Mouse (Mus musculus) megakaryocyte, embryonic 14.5 days (primary cell): ENCODE data around the gene Bcl2. TPM values are rescaled to one million over a fixed set of nuclear protein-coding genes. Genes with fewer than 3 reads are reported as not detected.

ENCODE experiments used
- H3K27me3 ChIP-seq: replicated peaks from 2 replicates; pipeline ENCODE3; 2012; ENCODE audit warnings: inconsistent platforms
- H3K36me3 ChIP-seq: replicated peaks from 2 replicates; pipeline ENCODE3; 2012; ENCODE audit warnings: low read length, inconsistent platforms, mixed read lengths
- H3K4me1 ChIP-seq: 2 replicates; pipeline ENCODE4 v1.6.1; 2012; ENCODE audit warnings: inconsistent platforms
- H3K4me3 ChIP-seq: replicated peaks from 2 replicates; pipeline ENCODE3; 2012; ENCODE audit warnings: moderate library complexity, mild to moderate bottlenecking, inconsistent platforms
- H3K9me3 ChIP-seq: 2 replicates; pipeline ENCODE4 v1.6.1; 2012; ENCODE audit warnings: inconsistent platforms
- FLI1 ChIP-seq: IDR thresholded peaks from 2 replicates; pipeline ENCODE4 v1.6.1; 2012; ENCODE audit warnings: low read length, inconsistent platforms, mixed read lengths
- GATA1 ChIP-seq: IDR thresholded peaks from 3 replicates; pipeline ENCODE4 v1.6.1; 2012; ENCODE audit warnings: mixed read lengths, low read length, inconsistent platforms, borderline replicate concordance
- polyA plus RNA-seq: library from polyadenylated mRNA; stranded (reverse); fragments of >175 nt; gene quantifications from 2 replicates; pipeline ENCODE4 v1.2.3, GENCODE M21; 2012; ENCODE audit warnings: low replicate concordance; ENCODE audit not compliant: insufficient read depth

Gene Bcl2
- polyA plus RNA-seq, 1 experiment: 3.0 TPM

GRCm38 (mm10) chr1:106651211-106651610 lies 62.9 kb downstream of the Bcl2 start:
- Histone ChIP-seq H3K4me3 (no peak overlapping the region), H3K9me3 (no peaks in the 10 kb centered on the region), H3K36me3 (peaks cover 4% of the 10 kb centered on the region), H3K4me1 (peaks cover 91% of the 10 kb centered on the region), H3K27me3 (no peaks in the 10 kb centered on the region)
- TF ChIP-seq GATA1: no peak
- TF ChIP-seq FLI1: no peak

- TF ChIP-seq GATA1: no peak
- no peak for TF ChIP-seq FLI1
- Histone ChIP-seq H3K4me1 (peaks cover 83% of the 10 kb centered on the region), H3K4me3 (no peak overlapping the region), H3K27me3 (no peaks in the 10 kb centered on the region), H3K36me3 (peaks cover 4% of the 10 kb centered on the region), H3K9me3 (no peaks in the 10 kb centered on the region)
Observed at GRCm38 (mm10) chr1:106650427-106650826, 63.6 kb downstream of the Bcl2 start.

DNA sequence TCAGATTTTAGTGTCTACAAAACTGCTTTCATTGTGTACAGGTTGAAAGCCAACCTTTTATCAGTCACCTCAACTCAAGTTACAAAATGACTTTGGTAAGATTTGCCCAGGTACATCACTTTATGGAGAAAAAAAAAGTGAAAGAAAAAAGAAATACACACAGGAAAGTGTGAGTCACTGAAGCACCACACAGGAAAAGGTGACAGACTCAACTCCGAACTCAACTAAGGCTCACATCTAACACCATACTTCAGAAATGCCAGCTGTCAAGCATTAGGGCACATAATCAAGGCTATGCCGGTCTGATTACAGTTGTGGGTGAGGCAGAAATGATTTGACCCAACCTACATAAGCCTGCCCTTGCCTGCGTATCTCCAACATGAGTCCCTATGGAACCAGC lies 66.7 kb downstream of the Bcl2 start:
- H3K4me1 ChIP-seq: peaks cover 76% of the 10 kb centered on the region
- no peaks in the 10 kb centered on the region for H3K27me3 ChIP-seq
- H3K4me3 ChIP-seq: no peak overlapping the region
- TF ChIP-seq FLI1 (no peak), GATA1 (no peak)
- peaks cover 4% of the 10 kb centered on the region for H3K36me3 ChIP-seq
- H3K9me3 ChIP-seq: no peaks in the 10 kb centered on the region

- Histone ChIP-seq H3K4me3 (no peak overlapping the region), H3K36me3 (no peaks in the 10 kb centered on the region), H3K4me1 (peaks cover 58% of the 10 kb centered on the region), H3K9me3 (no peaks in the 10 kb centered on the region), H3K27me3 (no peaks in the 10 kb centered on the region)
- TF ChIP-seq FLI1 (no peak), GATA1 (no peak)
Observed at GRCm38 (mm10) chr1:106644566-106644965, 69.5 kb downstream of the Bcl2 start.

- no peak overlapping the region for H3K4me3 ChIP-seq
- H3K36me3 ChIP-seq: no peaks in the 10 kb centered on the region
- TF ChIP-seq FLI1 (no peak), GATA1 (no peak)
- no peaks in the 10 kb centered on the region for H3K9me3 ChIP-seq
- H3K4me1 ChIP-seq: peaks cover 58% of the 10 kb centered on the region
- no peaks in the 10 kb centered on the region for H3K27me3 ChIP-seq
Observed at GRCm38 (mm10) chr1:106643527-106643926, 70.5 kb downstream of the Bcl2 start.

DNA sequence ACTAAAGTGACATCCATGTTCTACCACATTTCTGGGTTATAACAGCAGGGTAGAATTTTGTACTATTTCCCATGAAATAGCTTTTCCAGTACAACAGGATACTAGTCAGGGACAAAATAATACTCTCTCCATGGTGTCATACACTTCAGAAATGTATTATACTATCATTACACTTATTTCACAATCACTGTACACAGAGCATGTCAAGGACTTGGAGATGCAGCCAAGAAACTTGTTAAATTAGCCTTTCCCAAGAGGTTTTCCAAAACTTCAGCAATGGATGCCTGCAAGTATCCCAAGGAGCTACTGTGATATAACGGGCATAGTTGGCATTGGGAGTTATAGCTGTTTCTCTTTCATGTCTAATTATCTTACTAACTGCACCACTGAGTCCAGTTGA lies 73.5 kb downstream of the Bcl2 start:
- Histone ChIP-seq H3K4me1 (peaks cover 72% of the 10 kb centered on the region), H3K27me3 (no peaks in the 10 kb centered on the region), H3K36me3 (no peaks in the 10 kb centered on the region), H3K4me3 (no peak overlapping the region), H3K9me3 (no peaks in the 10 kb centered on the region)
- no peak for TF ChIP-seq FLI1
- no peak for TF ChIP-seq GATA1

- TF ChIP-seq FLI1 (no peak), GATA1 (no peak; the same call in 2 of the 3 replicates)
- H3K36me3 ChIP-seq: no peaks in the 10 kb centered on the region
- no peaks in the 10 kb centered on the region for H3K9me3 ChIP-seq
- peak overlapping the region; percentile 80 for H3K4me3 ChIP-seq
- peaks cover 76% of the 10 kb centered on the region for H3K4me1 ChIP-seq
- H3K27me3 ChIP-seq: no peaks in the 10 kb centered on the region
Observed at GRCm38 (mm10) chr1:106637705-106638104, 76.4 kb downstream of the Bcl2 start.

DNA sequence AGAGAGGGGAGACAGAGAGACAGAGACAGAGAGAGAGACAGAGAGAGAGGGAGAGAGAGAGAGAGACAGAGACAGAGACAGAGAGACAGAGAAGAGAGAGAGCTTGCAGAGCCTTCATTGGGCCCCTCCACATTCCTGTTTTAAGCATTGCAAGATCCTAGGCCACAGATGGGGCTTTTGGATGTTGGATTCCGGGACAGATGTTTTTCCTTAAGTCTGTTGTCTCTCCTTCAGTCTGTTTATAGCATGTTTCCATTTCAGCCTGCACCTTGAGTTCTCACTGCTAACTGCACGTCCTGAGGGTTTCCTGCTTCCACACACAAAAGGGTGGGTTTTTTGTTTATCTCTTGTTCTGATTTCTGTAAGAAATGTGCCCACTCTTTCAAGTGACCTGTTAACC lies 77.4 kb downstream of the Bcl2 start:
- no peaks in the 10 kb centered on the region for H3K9me3 ChIP-seq
- peaks cover 84% of the 10 kb centered on the region for H3K4me1 ChIP-seq
- no peaks in the 10 kb centered on the region for H3K27me3 ChIP-seq
- H3K4me3 ChIP-seq: no peak overlapping the region
- no peaks in the 10 kb centered on the region for H3K36me3 ChIP-seq
- TF ChIP-seq GATA1 (no peak), FLI1 (no peak)

- Histone ChIP-seq H3K4me1 (peaks cover 97% of the 10 kb centered on the region), H3K27me3 (no peaks in the 10 kb centered on the region), H3K36me3 (no peaks in the 10 kb centered on the region), H3K4me3 (no peak overlapping the region), H3K9me3 (no peaks in the 10 kb centered on the region)
- TF ChIP-seq GATA1: no peak
- no peak for TF ChIP-seq FLI1
Observed at GRCm38 (mm10) chr1:106633207-106633606, 80.9 kb downstream of the Bcl2 start.

DNA sequence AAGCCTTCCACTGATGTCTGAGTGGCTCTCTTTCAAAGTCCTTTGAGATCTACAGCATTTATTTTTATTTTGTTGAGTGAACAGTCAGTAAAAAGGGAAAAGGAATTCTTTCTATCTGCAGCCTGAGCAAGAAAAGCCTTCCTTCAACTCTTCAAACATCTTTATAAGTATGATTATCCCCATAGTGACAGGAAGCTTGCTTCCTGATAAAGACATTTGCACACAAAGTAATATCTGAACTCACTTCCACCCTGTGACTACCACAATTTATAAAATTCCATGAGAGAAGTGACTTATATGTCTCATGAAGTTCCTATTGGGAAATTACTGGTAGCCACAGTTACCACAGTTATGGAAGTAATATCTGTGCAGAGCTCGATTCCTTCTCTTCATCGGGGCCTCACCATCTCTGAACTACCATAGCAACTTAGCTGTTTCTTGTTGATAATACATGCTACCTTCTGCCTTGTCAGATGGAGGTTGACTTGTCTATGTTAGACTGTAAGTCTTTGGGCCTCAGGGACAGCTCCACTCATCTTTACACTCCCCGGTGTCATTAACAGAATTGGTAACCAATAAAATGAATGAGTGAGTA lies 82.1 kb downstream of the Bcl2 start:
- Histone ChIP-seq H3K4me3 (no peak overlapping the region), H3K9me3 (no peaks in the 10 kb centered on the region), H3K4me1 (peaks cover 96% of the 10 kb centered on the region), H3K27me3 (no peaks in the 10 kb centered on the region), H3K36me3 (no peaks in the 10 kb centered on the region)
- TF ChIP-seq GATA1 (no peak), FLI1 (no peak)

- Histone ChIP-seq H3K4me3 (no peak overlapping the region), H3K36me3 (no peaks in the 10 kb centered on the region), H3K27me3 (no peaks in the 10 kb centered on the region), H3K4me1 (peaks cover 94% of the 10 kb centered on the region), H3K9me3 (no peaks in the 10 kb centered on the region)
- TF ChIP-seq FLI1 (no peak), GATA1 (no peak)
Observed at GRCm38 (mm10) chr1:106630973-106631372, 83.1 kb downstream of the Bcl2 start.
